Mouse (Mus musculus) heart, postnatal 0 days (tissue): ENCODE results near the gene Ptpn11.

Experiments
- CTCF ChIP-seq: IDR thresholded peaks from 2 replicates; pipeline ENCODE4 v1.5.1; 2016; ENCODE audit warnings: antibody characterized with exemption, control low read depth, low read depth
- EP300 ChIP-seq: IDR thresholded peaks from 2 replicates; pipeline ENCODE4 v1.6.1; 2016; ENCODE audit warnings: antibody characterized with exemption, low read depth

- TF ChIP-seq CTCF (no peak), EP300 (no peak)
Observed at GRCm38 (mm10) chr5:121137125-121137524, 54.1 kb downstream of the Ptpn11 start.
